Mouse (Mus musculus) brain, adult 10 weeks (tissue): ENCODE measurements around the gene Mapt. TPM values are rescaled to one million over a fixed set of nuclear protein-coding genes. Genes with fewer than 3 reads are reported as not detected.

Source experiments
- polyA plus RNA-seq: library from polyadenylated mRNA; stranded (reverse); fragments of 350-450 nt; fragmentation: Illumina TruSeq; extraction: RNeasy Lipid Tissue Mini Kit (QIAGEN cat#74804); gene quantifications from one replicate; pipeline ENCODE4 v1.2.3, GENCODE M21; 2015; ENCODE audit warnings: low read depth, low replicate concordance

Mapt gene
- 272 TPM for polyA plus RNA-seq

DNA sequence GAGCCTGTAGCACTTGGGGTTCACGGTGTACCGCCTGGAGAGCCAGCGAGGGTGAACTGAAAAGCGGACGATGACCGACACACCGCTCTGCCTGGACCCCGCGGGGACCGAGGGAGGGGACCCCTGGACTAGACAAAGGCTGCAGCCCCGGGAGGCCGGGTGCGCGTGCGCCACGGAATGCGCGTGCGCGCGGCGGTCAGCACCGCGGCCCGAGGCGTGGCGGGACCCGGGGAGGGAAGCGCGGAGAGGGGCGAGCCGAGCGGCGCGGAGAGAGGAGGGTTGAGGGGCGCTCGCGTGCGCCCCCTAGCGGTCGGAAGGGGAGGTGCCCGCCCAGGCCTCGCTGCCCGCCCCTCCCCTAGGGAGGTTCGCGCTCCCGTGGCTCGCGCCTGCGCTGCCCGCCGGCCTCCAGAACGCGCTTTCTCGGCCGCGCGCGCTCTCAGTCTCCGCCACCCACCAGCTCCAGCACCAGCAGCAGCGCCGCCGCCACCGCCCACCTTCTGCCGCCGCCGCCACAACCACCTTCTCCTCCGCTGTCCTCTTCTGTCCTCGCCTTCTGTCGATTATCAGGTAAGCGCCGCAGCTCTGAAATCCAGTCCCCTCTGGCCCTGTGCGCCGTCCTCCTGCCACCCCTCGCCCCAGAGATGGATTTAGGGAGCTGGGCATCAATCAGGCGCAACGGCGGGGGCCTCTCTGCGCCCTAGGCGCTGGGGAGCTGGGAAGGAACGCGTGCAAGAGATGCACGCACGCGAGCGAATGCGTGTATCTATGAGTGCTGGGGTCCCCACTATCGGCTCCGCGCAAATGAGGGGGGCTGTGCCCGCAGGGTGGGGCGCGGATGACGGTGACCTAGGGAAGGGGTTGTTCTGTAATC, at the start of gene Mapt:
Mapt (plus strand) TSS at position 350 of the 871 bp plus-strand sequence.

GRCm38 (mm10) chr11:104186135-104186836, 44.9 kb upstream of the Mapt start, which contains the start of gene Sppl2c:
Gene Sppl2c (plus strand): TSS chr11:104186327.

Other genes starting within 250 kb of the Mapt start
- gene Crhr1, start 98.5 kb upstream of the Mapt start, polyA plus RNA-seq: 20.0 TPM
- gene Sppl2c, start 45.1 kb upstream of the Mapt start, polyA plus RNA-seq: not detected
- 43.8 TPM for gene Kansl1, start 237.5 kb downstream of the Mapt start, polyA plus RNA-seq